ENCODE assay signal across 13 mouse cellular contexts in genomic region chr15:84672616-84673015, GRCm38 (mm10). TPM values are rescaled to one million over a fixed set of nuclear protein-coding genes. Genes with fewer than 3 reads are reported as not detected.
DNase-seq lines count a peak whose midpoint lies in the region; ATAC-seq and TF ChIP-seq lines count a peak whose summit lies in the region.
"Had no signal": no experiment of that assay in that cellular context is flagged by ENCODE, and none has a peak within 500 bp of the region (broad histone marks: within the 10 kb centered on the region; RNA-seq: fewer than 3 reads in every experiment).

No protein-coding gene starts in this region.

- intact Hi-C loops in heart, adult 2 months (cut with DNase I), result loop anchor here (5.0 kb wide), 3 partner anchors 40 to 250 kb away; partner anchors contain the start of genes Gm29666 and Nup50

- no peaks in the 10 kb centered on the region for H3K79me2 ChIP-seq in heart, adult 2 months (replicated peaks; ENCODE audit: control insufficient read depth, insufficient read depth, low read length)

- no peak for TF ChIP-seq POLR2A in heart, adult 2 months (IDR thresholded peaks at IDR 0.05; ENCODE audit: insufficient read depth, low read depth, low read length)

- peak; percentile 36 to 50 for DNase-seq in heart, adult 2 months
- peak; percentile 35 for DNase-seq in adrenal gland, postnatal 25 days
- no peak for DNase-seq in kidney, postnatal 0 days (ENCODE audit: low spot score)
- peak; percentile 76 for DNase-seq in lung, postnatal 36 days
- DNase-seq in spleen, adult 12 weeks (ENCODE audit: low spot score), result no peak
- DNase-seq in hindbrain, embryonic 10.5 days (ENCODE audit: low spot score), result no peak
- no peak for DNase-seq in frontal cortex, postnatal 36 days (ENCODE audit: low spot score in 2 of 2)
- DNase-seq: cerebellum, adult 2 months; layer of hippocampus, adult 9-11 months had no signal

- no peaks in the 10 kb centered on the region for H3K27me3 ChIP-seq in heart, adult 2 months (ENCODE audit: control insufficient read depth, insufficient read depth, low read length)
- no peaks in the 10 kb centered on the region for H3K27me3 ChIP-seq in heart, embryonic 12.5 days (replicated peaks)
- H3K27me3 ChIP-seq in kidney, postnatal 0 days (ENCODE audit: insufficient read depth, low read length), result no peaks in the 10 kb centered on the region
- H3K27me3 ChIP-seq in hindbrain, embryonic 10.5 days (ENCODE audit: insufficient read depth, poor library complexity, severe bottlenecking), result no peaks in the 10 kb centered on the region

- H3K9me3 ChIP-seq in heart, embryonic 12.5 days (replicated peaks), result no peaks in the 10 kb centered on the region
- no peaks in the 10 kb centered on the region for H3K9me3 ChIP-seq in kidney, postnatal 0 days (replicated peaks; ENCODE audit: low read length)
- no peaks in the 10 kb centered on the region for H3K9me3 ChIP-seq in hindbrain, embryonic 10.5 days
- H3K9me3 ChIP-seq: limb, embryonic 10.5 days had no signal

- H3K4me3 ChIP-seq in heart, adult 2 months, result no peak overlapping the region
- no peak overlapping the region for H3K4me3 ChIP-seq in heart, embryonic 12.5 days
- no peak overlapping the region for H3K4me3 ChIP-seq in kidney, postnatal 0 days (replicated peaks; ENCODE audit: low read depth, low read length)
- H3K4me3 ChIP-seq in hindbrain, embryonic 10.5 days, result no peak overlapping the region
- H3K4me3 ChIP-seq: limb, embryonic 10.5 days had no signal

- H3K27ac ChIP-seq in heart, adult 2 months, result no peak overlapping the region
- H3K27ac ChIP-seq in heart, embryonic 12.5 days (ENCODE audit: poor library complexity, severe bottlenecking), result no peak overlapping the region
- peak overlapping the region; percentile 64; the same call in 1 of the 2 replicates for H3K27ac ChIP-seq in kidney, postnatal 0 days
- no peak overlapping the region for H3K27ac ChIP-seq in hindbrain, embryonic 10.5 days
- H3K27ac ChIP-seq: limb, embryonic 10.5 days; liver, embryonic 14.5 days had no signal

- no peaks in the 10 kb centered on the region for H3K36me3 ChIP-seq in heart, adult 2 months (ENCODE audit: control insufficient read depth, insufficient read depth, low read length)
- H3K36me3 ChIP-seq in heart, embryonic 12.5 days, result no peaks in the 10 kb centered on the region
- H3K36me3 ChIP-seq in kidney, postnatal 0 days (ENCODE audit: insufficient read depth, low read length), result no peaks in the 10 kb centered on the region
- no peaks in the 10 kb centered on the region for H3K36me3 ChIP-seq in hindbrain, embryonic 10.5 days
- H3K36me3 ChIP-seq: limb, embryonic 10.5 days had no signal

- ATAC-seq in heart, embryonic 12.5 days (ENCODE audit: insufficient number of reproducible peaks, low FRiP score), result no peak; the same call in 1 of the 2 replicates
- ATAC-seq in kidney, postnatal 0 days (replicated peaks; ENCODE audit: low FRiP score, low read depth), result peak; percentile 87

- peaks cover 8% of the 10 kb centered on the region for H3K4me1 ChIP-seq in heart, adult 2 months (ENCODE audit: control insufficient read depth, insufficient read depth, low read length)
- H3K4me1 ChIP-seq in heart, embryonic 12.5 days (replicated peaks), result peaks cover 32% of the 10 kb centered on the region
- peaks cover 6% of the 10 kb centered on the region for H3K4me1 ChIP-seq in kidney, postnatal 0 days (replicated peaks; ENCODE audit: insufficient read depth, low read length)
- peaks cover 40% of the 10 kb centered on the region for H3K4me1 ChIP-seq in hindbrain, embryonic 10.5 days (replicated peaks)

- no peak overlapping the region for H3K4me2 ChIP-seq in heart, embryonic 12.5 days
- no peak overlapping the region for H3K4me2 ChIP-seq in kidney, postnatal 0 days (ENCODE audit: low read length)

- TF ChIP-seq EP300 in heart, adult 2 months (IDR thresholded peaks at IDR 0.05; ENCODE audit: insufficient read depth, low read depth, low read length), result no peak

- TF ChIP-seq CTCF in heart, adult 2 months (IDR thresholded peaks at IDR 0.05), result no peak
- no peak for TF ChIP-seq CTCF in kidney, postnatal 0 days (IDR thresholded peaks at IDR 0.05; ENCODE audit: low read depth)

- 46% methylated on average over 3 of the region's 3 CpGs for WGBS in heart, adult 2 months
- 70% methylated on average over 3 of the region's 3 CpGs for WGBS in heart, embryonic 12.5 days
- WGBS in kidney, postnatal 0 days, result 69% methylated on average over 3 of the region's 3 CpGs
- WGBS in hindbrain, embryonic 10.5 days, result 69% methylated on average over 3 of the region's 3 CpGs

- H3K9ac ChIP-seq in heart, adult 2 months (ENCODE audit: low read depth, low read length), result no peak overlapping the region
- H3K9ac ChIP-seq in heart, embryonic 12.5 days, result no peak overlapping the region
- no peak overlapping the region for H3K9ac ChIP-seq in kidney, postnatal 0 days (ENCODE audit: low read depth, low read length)
- H3K9ac ChIP-seq: liver, embryonic 14.5 days had no signal

RNA-seq across cellular contexts. Expression of gene Prr5, which starts 3.2 kb away (rescaled TPM):
- 1 to 10 TPM; 2.8 to 4.9 TPM for total RNA-seq in heart, adult 2 months (2021)
- 5.9 and 8.1 TPM in 2 replicates for polyA plus RNA-seq in heart, adult 2 months (2012; rRNA removed)
- polyA plus RNA-seq in heart, embryonic 12.5 days (2016; fragmentation: Nextera tagmentation; extraction: Ambion mirVana), result 23.1 and 25.5 TPM in 2 replicates
- total RNA-seq in adrenal gland, postnatal 25 days (2021), result 3.7 and 5.0 TPM in 2 replicates
- 35.0 and 35.6 TPM in 2 replicates for polyA plus RNA-seq in kidney, postnatal 0 days (2015; fragmentation: Nextera tagmentation; extraction: Ambion mirVana)
- 17.9 and 20.4 TPM in 2 replicates for polyA plus RNA-seq in hindbrain, embryonic 10.5 days (2016; fragmentation: Nextera tagmentation; extraction: Ambion mirVana)

RNA-seq across cellular contexts. Expression of gene Arhgap8, which starts 47.2 kb away (rescaled TPM):
- total RNA-seq in heart, adult 2 months (2021), result 1 to 10 TPM in 1 of 2 experiments, under 1 TPM in 1; 0.70 to 1.5 TPM
- polyA plus RNA-seq in heart, adult 2 months (2012; rRNA removed), result 1.7 and 1.9 TPM in 2 replicates
- 3.4 and 4.0 TPM in 2 replicates for polyA plus RNA-seq in heart, embryonic 12.5 days (2016; fragmentation: Nextera tagmentation; extraction: Ambion mirVana)
- total RNA-seq in adrenal gland, postnatal 25 days (2021), result 0.76 TPM in 1 of 2 replicates, not detected in the other
- polyA plus RNA-seq in kidney, postnatal 0 days (2015; fragmentation: Nextera tagmentation; extraction: Ambion mirVana), result 13.9 and 14.7 TPM in 2 replicates
- polyA plus RNA-seq in hindbrain, embryonic 10.5 days (2016; fragmentation: Nextera tagmentation; extraction: Ambion mirVana), result 3.5 and 3.8 TPM in 2 replicates
- total RNA-seq: megakaryocyte-erythroid progenitor cell, adult 5-6 weeks had no signal

Comparison
In these comparisons a context has a peak if more than half of its experiments do, and no peak if none do; other contexts are left out.
1. DNase-seq: peak in heart, adult 2 months (2 of 2), adrenal gland, postnatal 25 days (single experiment) and lung, postnatal 36 days (single experiment); none in kidney, postnatal 0 days (single experiment), spleen, adult 12 weeks (single experiment), hindbrain, embryonic 10.5 days (single experiment) and frontal cortex, postnatal 36 days (0 of 2).